Mouse (Mus musculus) heart, postnatal 0 days (tissue): Measurements from ENCODE around the gene Sh3bp5.

Experiments
- CTCF ChIP-seq: IDR thresholded peaks from 2 replicates; pipeline ENCODE4 v1.5.1; 2016; ENCODE audit warnings: antibody characterized with exemption, control low read depth, low read depth
- EP300 ChIP-seq: IDR thresholded peaks from 2 replicates; pipeline ENCODE4 v1.6.1; 2016; ENCODE audit warnings: antibody characterized with exemption, low read depth

- TF ChIP-seq CTCF (peak; percentile 60), EP300 (no peak)
Observed at GRCm38 (mm10) chr14:31365350-31365749, 70.5 kb downstream of the Sh3bp5 start.
